Mouse (Mus musculus): ENCODE measurements around the gene Slc52a3.

Slc52a3 gene

GRCm38 (mm10) chr2:151999669-152000290 is 3.5 kb downstream of the Slc52a3 start:
- no peak for DNase-seq (ENCODE audit: low spot score)

GRCm38 (mm10) chr2:152000291-152000679 is 4.0 kb downstream of the Slc52a3 start:
- no peak for DNase-seq (ENCODE audit: low spot score)

DNA sequence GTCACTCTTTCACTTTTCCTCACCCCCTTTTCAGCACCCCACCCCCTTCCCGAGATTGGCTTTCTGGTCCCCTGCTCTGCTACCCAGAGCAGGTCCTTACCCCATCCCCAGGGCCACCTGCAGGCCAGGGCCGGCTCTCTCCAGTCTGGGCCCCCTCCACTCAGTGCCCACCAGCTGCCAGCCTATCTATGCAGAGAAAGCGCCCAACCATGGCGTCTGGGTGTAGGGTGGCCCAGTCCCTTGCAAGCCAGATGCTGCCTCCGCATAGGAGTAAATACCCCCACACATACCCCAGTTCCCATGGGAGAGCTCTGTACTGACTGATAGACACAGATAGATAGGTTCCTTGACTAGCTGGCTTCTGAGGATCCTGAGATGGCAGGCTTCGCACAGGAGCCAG is 4.4 kb downstream of the Slc52a3 start:
- DNase-seq (ENCODE audit: low spot score): no peak

- DNase-seq (ENCODE audit: low spot score): no peak
These were observed 6.2 kb downstream of the Slc52a3 start for GRCm38 (mm10) chr2:152002529-152002928.

- no peak for DNase-seq (ENCODE audit: low spot score)
These were observed 11.5 kb downstream of the Slc52a3 start for GRCm38 (mm10) chr2:152007783-152008182.

DNA sequence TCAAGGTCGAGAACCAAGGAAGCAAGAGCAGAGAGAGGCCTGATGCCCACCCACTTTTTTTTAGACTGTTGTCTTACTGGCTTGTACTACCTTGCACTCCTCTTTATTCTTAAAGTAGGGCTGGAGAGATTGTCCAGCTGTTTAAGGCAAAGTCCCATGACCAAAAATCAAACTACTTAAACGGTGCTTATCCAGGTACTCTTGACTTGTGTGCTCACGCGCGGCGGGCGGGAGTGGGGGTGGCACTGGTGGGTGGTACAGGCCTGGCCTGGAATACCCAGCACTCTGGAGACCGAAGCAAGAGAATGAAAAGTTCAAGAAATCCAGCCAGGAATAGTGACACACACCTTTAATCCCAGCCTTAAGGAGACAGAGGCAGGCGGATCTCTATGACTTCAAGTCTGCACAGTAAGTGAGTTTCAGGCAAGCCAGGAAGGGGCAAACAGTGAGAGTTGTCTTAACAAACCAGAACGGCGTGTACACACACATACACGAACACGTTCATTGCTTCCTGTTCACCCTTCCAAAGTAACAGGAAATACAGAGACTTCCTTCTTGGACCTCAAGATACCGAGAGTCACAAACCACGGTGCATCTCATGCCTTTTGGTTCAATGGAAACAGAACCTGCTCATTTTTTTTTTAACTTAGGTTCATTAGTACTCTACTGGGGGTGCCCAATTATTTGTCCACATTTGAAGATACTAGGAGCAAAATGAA is 12.9 kb downstream of the Slc52a3 start:
- DNase-seq (ENCODE audit: low spot score): no peak

- no peak for DNase-seq (ENCODE audit: low spot score)
These were observed 13.9 kb downstream of the Slc52a3 start for GRCm38 (mm10) chr2:152010251-152010650.

- DNase-seq (ENCODE audit: low spot score): no peak
These were observed 14.3 kb downstream of the Slc52a3 start for GRCm38 (mm10) chr2:152010661-152011060.

- DNase-seq (ENCODE audit: low spot score): no peak
These were observed 15.4 kb downstream of the Slc52a3 start for GRCm38 (mm10) chr2:152011724-152012123.

GRCm38 (mm10) chr2:152012222-152012621 is 15.9 kb downstream of the Slc52a3 start:
- no peak for DNase-seq (ENCODE audit: low spot score)

GRCm38 (mm10) chr2:152012701-152013100 is 16.4 kb downstream of the Slc52a3 start:
- no peak for DNase-seq (ENCODE audit: low spot score)

GRCm38 (mm10) chr2:152015997-152016396 is 19.7 kb downstream of the Slc52a3 start:
- no peak for DNase-seq (ENCODE audit: low spot score)

DNA sequence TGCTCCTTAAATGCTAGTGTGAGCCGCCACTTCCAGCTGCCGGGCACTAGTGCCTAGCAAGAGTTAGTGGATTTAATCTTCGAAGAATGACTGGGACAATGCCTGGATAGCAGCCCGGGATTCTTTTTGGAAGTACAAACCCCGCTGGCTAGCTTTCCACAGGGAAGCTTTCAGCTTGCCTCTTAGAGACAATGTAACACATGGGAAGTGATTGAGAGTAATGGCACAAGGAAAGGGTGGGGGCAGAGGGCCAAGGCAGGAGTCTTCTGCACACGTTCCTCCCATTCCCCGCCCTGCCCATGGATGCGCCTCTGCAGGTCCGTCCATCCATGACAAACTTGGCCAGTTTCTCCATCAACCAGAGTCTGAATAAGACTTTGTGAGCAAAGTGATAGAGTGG is 20.4 kb downstream of the Slc52a3 start:
- DNase-seq (ENCODE audit: low spot score): no peak

- no peak for DNase-seq (ENCODE audit: low spot score)
These were observed 23.9 kb downstream of the Slc52a3 start for GRCm38 (mm10) chr2:152020255-152020654.

- DNase-seq (ENCODE audit: low spot score): no peak
These were observed 25.7 kb downstream of the Slc52a3 start for GRCm38 (mm10) chr2:152022022-152022421.

DNA sequence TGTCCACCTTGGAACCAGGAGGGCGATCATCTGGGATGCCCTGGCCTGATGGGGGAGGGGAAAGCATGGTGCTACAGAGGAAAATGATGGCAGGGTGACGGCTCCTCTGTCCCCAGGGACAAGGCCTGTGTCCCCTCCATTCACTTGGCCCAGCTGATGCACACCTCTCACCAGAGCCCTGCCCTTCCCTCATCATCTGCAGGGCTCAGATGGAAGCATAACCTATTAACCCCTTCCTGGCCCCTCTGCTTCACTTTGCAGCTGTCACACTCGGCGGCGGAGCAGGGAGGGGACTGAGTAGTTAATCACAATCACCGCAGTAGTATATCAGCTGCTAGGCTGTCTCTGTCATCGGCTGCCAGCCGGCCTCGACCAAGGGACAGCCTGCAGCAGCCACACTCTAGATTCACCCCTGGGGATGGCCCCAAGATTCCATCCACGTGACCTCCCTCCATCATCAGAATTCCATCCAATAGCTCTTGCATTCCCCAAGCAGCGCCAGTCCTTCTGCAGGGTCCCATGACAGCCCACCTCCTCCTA is 28.6 kb downstream of the Slc52a3 start:
- DNase-seq (ENCODE audit: low spot score): no peak

DNA sequence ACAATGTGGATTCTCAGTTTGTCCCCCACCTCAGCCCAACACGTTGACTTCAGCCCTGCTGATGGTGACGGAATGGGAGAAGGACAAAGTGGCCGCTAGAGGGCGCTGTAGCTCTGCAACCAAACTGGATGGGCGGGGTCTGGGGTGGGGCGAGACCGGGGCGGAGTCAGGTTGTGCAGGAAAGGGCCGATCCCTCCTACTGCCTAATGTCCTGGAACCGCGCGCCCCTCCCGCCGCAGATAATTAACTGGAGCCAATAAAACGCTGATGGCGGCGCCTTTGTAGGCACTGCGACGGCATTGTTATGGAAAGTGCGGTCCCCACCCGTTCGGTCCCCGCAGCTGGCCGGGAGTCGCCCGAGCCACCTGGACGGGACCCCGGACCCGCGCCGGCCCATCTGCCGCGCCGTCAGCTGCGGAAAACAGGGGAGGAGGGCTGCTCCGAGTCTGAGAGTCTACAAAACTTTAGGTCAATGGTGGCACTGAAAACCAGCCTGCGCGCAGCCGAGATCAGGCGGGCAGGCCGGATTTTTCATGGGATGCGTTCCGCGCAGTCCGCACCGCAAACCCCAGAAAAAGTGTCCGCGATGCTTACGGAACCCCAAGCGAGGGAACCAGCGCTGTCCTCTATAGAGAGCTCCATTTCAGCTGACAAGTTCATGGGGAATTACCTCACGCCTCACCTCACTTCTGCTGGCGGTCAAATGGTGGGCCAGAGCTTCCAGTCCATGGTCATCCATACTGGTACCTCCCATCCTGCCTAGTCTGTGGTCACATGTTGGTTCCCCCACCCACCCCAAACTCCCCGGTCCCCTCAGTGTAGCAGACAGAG is 33.2 kb downstream of the Slc52a3 start:
- peak; percentile 70 for DNase-seq (ENCODE audit: low spot score)

DNA sequence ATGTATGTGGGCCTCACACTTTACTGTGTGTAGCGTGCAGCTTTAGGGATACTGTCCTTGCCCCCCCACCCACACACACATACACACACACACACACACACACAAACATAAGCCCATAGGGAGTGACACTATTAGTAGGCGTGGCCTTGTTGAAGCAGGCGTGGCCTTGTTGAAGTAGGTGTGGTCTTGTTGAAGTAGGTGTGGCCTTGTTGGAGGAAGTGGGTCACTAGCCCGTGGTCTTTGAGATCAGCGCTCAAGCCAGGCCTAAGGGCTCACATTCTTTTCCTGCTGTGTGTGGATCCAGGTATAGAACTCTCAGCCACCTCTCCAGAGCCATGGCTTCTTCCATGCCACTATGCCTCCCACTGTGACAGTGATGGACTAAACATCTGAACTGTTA is 34.7 kb downstream of the Slc52a3 start:
- no peak for DNase-seq (ENCODE audit: low spot score)

- DNase-seq (ENCODE audit: low spot score): no peak
These were observed 43.8 kb downstream of the Slc52a3 start for GRCm38 (mm10) chr2:152040101-152040500.

GRCm38 (mm10) chr2:152047116-152048002 is 51.0 kb downstream of the Slc52a3 start:
- no peak for DNase-seq (ENCODE audit: low spot score)

All from ovary, postnatal 10 days (tissue).